Mouse (Mus musculus) hindbrain, embryonic 11.5 days (tissue): Measurements from ENCODE around the gene Cep250. TPM values are rescaled to one million over a fixed set of nuclear protein-coding genes. Genes with fewer than 3 reads are reported as not detected.

Source experiments
- ATAC-seq: fragments of 200-750 bp; cut with Nextera tagmentation; 2 replicates; pipeline ENCODE4 v1.8.0; 2017; ENCODE audit warnings: mild to moderate bottlenecking, moderate TSS enrichment, moderate library complexity; ENCODE audit not compliant: low FRiP score
- DNase-seq: peaks from one replicate; pipeline ENCODE4 v3.0.0-alpha.2; 2015; ENCODE audit warnings: low spot score
- H3K27ac ChIP-seq: fragments of 300-500 bp; sonication (generic); 2 replicates; pipeline ENCODE4 v1.5.1; 2014; ENCODE audit warnings: mild to moderate bottlenecking, low read depth, low read length
- H3K27me3 ChIP-seq: fragments of 300-500 bp; sonication (generic); 2 replicates; pipeline ENCODE4 v1.6.1; 2014; ENCODE audit warnings: mild to moderate bottlenecking, low read length, moderate library complexity, mixed read lengths; ENCODE audit not compliant: control insufficient read depth, insufficient read depth
- H3K36me3 ChIP-seq: fragments of 300-500 bp; sonication (generic); 2 replicates; pipeline ENCODE4 v1.6.1; 2014; ENCODE audit warnings: mild to moderate bottlenecking, low read length, moderate library complexity, mixed read lengths; ENCODE audit not compliant: control insufficient read depth, insufficient read depth
- H3K4me1 ChIP-seq: fragments of 300-500 bp; sonication (generic); replicated peaks from 2 replicates; pipeline ENCODE4 v1.6.1; 2014; ENCODE audit warnings: low read length, mixed read lengths; ENCODE audit not compliant: control insufficient read depth, insufficient read depth
- H3K4me2 ChIP-seq: fragments of 300-500 bp; sonication (generic); replicated peaks from 2 replicates; pipeline ENCODE4 v1.6.1; 2014; ENCODE audit warnings: mild to moderate bottlenecking, low read depth, low read length
- H3K4me3 ChIP-seq: fragments of 300-500 bp; sonication (generic); 2 replicates; pipeline ENCODE4 v1.5.1; 2014; ENCODE audit warnings: low read depth, low read length
- H3K9ac ChIP-seq: fragments of 300-500 bp; sonication (generic); 2 replicates; pipeline ENCODE4 v1.6.1; 2014; ENCODE audit warnings: low read depth, low read length
- H3K9me3 ChIP-seq: fragments of 300-500 bp; sonication (generic); 2 replicates; pipeline ENCODE4 v1.6.1; 2016; ENCODE audit warnings: low read length; ENCODE audit not compliant: control insufficient read depth
- WGBS: fragments of 180-500 bp; shearing (Covaris S2); extraction: QIAGEN DNeasy Blood & Tissue Kit; methylation state at CpG from one replicate; pipeline ENCODE4 v1.1.7; 2014; 5-methylcytosine and 5-hydroxymethylcytosine counted together
- polyA plus RNA-seq: library from polyadenylated mRNA; unstranded; fragments of >200 nt; fragmentation: Nextera tagmentation; extraction: Ambion mirVana; gene quantifications from 2 replicates; pipeline ENCODE4 v1.2.1, GENCODE M21; 2014

Cep250 gene
- polyA plus RNA-seq, 1 experiment from 2014 or later = 23.3 TPM

- H3K27ac ChIP-seq = no peak overlapping the region
- H3K4me3 ChIP-seq = no peak overlapping the region
- no peaks in the 10 kb centered on the region for H3K36me3 ChIP-seq
- H3K9ac ChIP-seq = no peak overlapping the region
- no peaks in the 10 kb centered on the region for H3K27me3 ChIP-seq
- DNase-seq (no peak), ATAC-seq (no peak)
- H3K9me3 ChIP-seq = no peaks in the 10 kb centered on the region
- H3K4me1 ChIP-seq = no peaks in the 10 kb centered on the region
- no peak overlapping the region for H3K4me2 ChIP-seq
Observed at GRCm38 (mm10) chr2:156025482-156025881, 69.2 kb downstream of the Cep250 start.

GRCm38 (mm10) chr2:156039390-156039789, 83.1 kb downstream of the Cep250 start:
- Histone ChIP-seq H3K27me3 (no peaks in the 10 kb centered on the region), H3K36me3 (no peaks in the 10 kb centered on the region), H3K4me1 (no peaks in the 10 kb centered on the region), H3K27ac (no peak overlapping the region), H3K9me3 (no peaks in the 10 kb centered on the region), H3K9ac (no peak overlapping the region), H3K4me3 (no peak overlapping the region), H3K4me2 (no peak overlapping the region)
- ATAC-seq = no peak
- 96% methylated on average over 3 of the region's 3 CpGs for WGBS
- no peak for DNase-seq

GRCm38 (mm10) chr2:156042903-156043302, 86.6 kb downstream of the Cep250 start:
- DNase-seq (no peak), ATAC-seq (no peak)
- peaks cover 4% of the 10 kb centered on the region; the same call in 1 of the 2 replicates for H3K27me3 ChIP-seq
- H3K4me3 ChIP-seq = no peak overlapping the region
- no peak overlapping the region for H3K4me2 ChIP-seq
- WGBS = 78% methylated on average over 8 of the region's 8 CpGs
- no peak overlapping the region for H3K27ac ChIP-seq
- no peaks in the 10 kb centered on the region for H3K36me3 ChIP-seq
- H3K9ac ChIP-seq = no peak overlapping the region
- no peaks in the 10 kb centered on the region for H3K9me3 ChIP-seq
- H3K4me1 ChIP-seq = no peaks in the 10 kb centered on the region

- Histone ChIP-seq H3K4me1 (no peaks in the 10 kb centered on the region), H3K27me3 (peaks cover 4% of the 10 kb centered on the region; the same call in 1 of the 2 replicates), H3K9me3 (no peaks in the 10 kb centered on the region), H3K9ac (no peak overlapping the region), H3K36me3 (no peaks in the 10 kb centered on the region), H3K4me2 (no peak overlapping the region; the same call in 1 of the 2 replicates), H3K4me3 (no peak overlapping the region), H3K27ac (no peak overlapping the region)
- ATAC-seq = no peak
- 7% methylated on average over 19 of the region's 19 CpGs for WGBS
- no peak for DNase-seq
Observed at GRCm38 (mm10) chr2:156047929-156048328, 91.7 kb downstream of the Cep250 start.

Other genes starting within 250 kb of the Cep250 start
- 36.0 and 37.4 TPM in 2 replicates for gene Edem2, start 227.0 kb upstream of the Cep250 start, polyA plus RNA-seq
- gene Gm17581, start 220.6 kb upstream of the Cep250 start, polyA plus RNA-seq = not detected in 2 replicates
- 2.5 and 3.1 TPM in 2 replicates for gene Procr, start 205.3 kb upstream of the Cep250 start, polyA plus RNA-seq
- gene Mmp24, start 181.1 kb upstream of the Cep250 start, polyA plus RNA-seq = 3.2 and 3.4 TPM in 2 replicates
- gene BC029722, start 137.0 kb upstream of the Cep250 start, polyA plus RNA-seq = 9.6 and 9.7 TPM in 2 replicates
- 193 and 208 TPM in 2 replicates for gene Eif6, start 129.5 kb upstream of the Cep250 start, polyA plus RNA-seq
- gene Fam83c, start 121.6 kb upstream of the Cep250 start, polyA plus RNA-seq = 0.19 and 0.20 TPM in 2 replicates
- 69.6 and 80.8 TPM in 2 replicates for gene Uqcc1, start 26.1 kb upstream of the Cep250 start, polyA plus RNA-seq
- not detected in 2 replicates for gene Gm15557, start 15.7 kb upstream of the Cep250 start, polyA plus RNA-seq
- 1.3 and 1.4 TPM in 2 replicates for gene Gdf5, start 11.1 kb upstream of the Cep250 start, polyA plus RNA-seq
- 1.4 and 2.5 TPM in 2 replicates for gene 6430550D23Rik, start 51.5 kb downstream of the Cep250 start, polyA plus RNA-seq
- 238 and 243 TPM in 2 replicates for gene Ergic3, start 51.6 kb downstream of the Cep250 start, polyA plus RNA-seq
- gene Fer1l4, start 96.5 kb downstream of the Cep250 start, polyA plus RNA-seq = not detected in 2 replicates
- 3.9 and 4.8 TPM in 2 replicates for gene Spag4, start 108.7 kb downstream of the Cep250 start, polyA plus RNA-seq
- 45.1 and 46.1 TPM in 2 replicates for gene Cpne1, start 155.5 kb downstream of the Cep250 start, polyA plus RNA-seq
- 38.4 and 41.6 TPM in 2 replicates for gene Rbm12, start 155.5 kb downstream of the Cep250 start, polyA plus RNA-seq
- 19.7 and 20.1 TPM in 2 replicates for gene Gm28036, start 170.6 kb downstream of the Cep250 start, polyA plus RNA-seq
- gene Romo1, start 187.6 kb downstream of the Cep250 start, polyA plus RNA-seq = 386 and 402 TPM in 2 replicates
- 37.1 and 37.7 TPM in 2 replicates for gene Nfs1, start 187.7 kb downstream of the Cep250 start, polyA plus RNA-seq
- 639 and 715 TPM in 2 replicates for gene Rbm39, start 223.8 kb downstream of the Cep250 start, polyA plus RNA-seq
- gene Phf20, start 240.0 kb downstream of the Cep250 start, polyA plus RNA-seq = 80.9 and 104 TPM in 2 replicates